Mouse (Mus musculus) midbrain, embryonic 15.5 days (tissue): ENCODE data around the gene Hint1. TPM values are rescaled to one million over a fixed set of nuclear protein-coding genes. Genes with fewer than 3 reads are reported as not detected.

ENCODE experiments used
- ATAC-seq: fragments of 200-750 bp; cut with Nextera tagmentation; replicated peaks from 2 replicates; pipeline ENCODE4 v1.8.0; 2017; ENCODE audit warnings: moderate TSS enrichment
- H3K27ac ChIP-seq: fragments of 300-500 bp; sonication (generic); 2 replicates; pipeline ENCODE4 v1.5.1; 2015; ENCODE audit warnings: mild to moderate bottlenecking, inconsistent platforms
- H3K27me3 ChIP-seq: fragments of 300-500 bp; sonication (generic); replicated peaks from 2 replicates; pipeline ENCODE4 v1.6.1; 2015; ENCODE audit warnings: inconsistent platforms
- H3K36me3 ChIP-seq: fragments of 300-500 bp; sonication (generic); replicated peaks from 2 replicates; pipeline ENCODE4 v1.6.1; 2015; ENCODE audit warnings: inconsistent platforms
- H3K4me1 ChIP-seq: fragments of 300-500 bp; sonication (generic); 2 replicates; pipeline ENCODE4 v1.6.1; 2015; ENCODE audit warnings: inconsistent platforms
- H3K4me2 ChIP-seq: fragments of 300-500 bp; sonication (generic); 2 replicates; pipeline ENCODE4 v1.6.1; 2015; ENCODE audit warnings: inconsistent platforms, mild to moderate bottlenecking, moderate library complexity
- H3K4me3 ChIP-seq: fragments of 300-500 bp; sonication (generic); 2 replicates; pipeline ENCODE4 v1.5.1; 2015; ENCODE audit warnings: mild to moderate bottlenecking, inconsistent platforms
- H3K9ac ChIP-seq: fragments of 300-500 bp; sonication (generic); 2 replicates; pipeline ENCODE4 v1.6.1; 2015; ENCODE audit warnings: mild to moderate bottlenecking, inconsistent platforms
- H3K9me3 ChIP-seq: fragments of 300-500 bp; sonication (generic); 2 replicates; pipeline ENCODE4 v1.6.1; 2016; ENCODE audit warnings: inconsistent platforms
- WGBS: fragments of 180-500 bp; shearing (Covaris S2); methylation state at CpG from one replicate; pipeline ENCODE4 v1.1.7; 2015; ENCODE audit warnings: mixed read lengths; 5-methylcytosine and 5-hydroxymethylcytosine counted together
- polyA plus RNA-seq: library from polyadenylated mRNA; unstranded; fragments of >200 nt; fragmentation: Nextera tagmentation; extraction: Ambion mirVana; gene quantifications from 2 replicates; pipeline ENCODE4 v1.2.1, GENCODE M21; 2015

Hint1 gene
- polyA plus RNA-seq, 1 experiment from 2014 or later, result 658 TPM

DNA sequence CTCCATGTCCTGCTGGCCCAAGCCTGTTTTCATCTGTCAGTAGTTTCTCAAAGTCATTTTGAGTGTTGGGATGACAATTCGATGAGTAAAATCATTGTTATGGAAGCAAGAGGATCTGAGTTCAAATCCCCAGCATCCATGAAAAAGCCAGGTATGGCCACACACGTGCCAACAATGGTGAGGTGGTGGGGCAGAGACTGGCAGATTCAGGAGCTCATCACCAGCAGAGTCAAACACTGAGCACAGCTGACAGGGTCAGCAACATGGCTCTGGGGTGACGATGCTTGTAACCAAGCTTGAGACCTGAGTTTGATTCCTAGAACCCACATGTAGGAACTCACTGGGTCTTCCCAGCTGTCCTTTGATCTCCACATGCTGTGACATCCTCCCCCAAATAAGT, 38.9 kb downstream of the Hint1 start:
- no peak for ATAC-seq

DNA sequence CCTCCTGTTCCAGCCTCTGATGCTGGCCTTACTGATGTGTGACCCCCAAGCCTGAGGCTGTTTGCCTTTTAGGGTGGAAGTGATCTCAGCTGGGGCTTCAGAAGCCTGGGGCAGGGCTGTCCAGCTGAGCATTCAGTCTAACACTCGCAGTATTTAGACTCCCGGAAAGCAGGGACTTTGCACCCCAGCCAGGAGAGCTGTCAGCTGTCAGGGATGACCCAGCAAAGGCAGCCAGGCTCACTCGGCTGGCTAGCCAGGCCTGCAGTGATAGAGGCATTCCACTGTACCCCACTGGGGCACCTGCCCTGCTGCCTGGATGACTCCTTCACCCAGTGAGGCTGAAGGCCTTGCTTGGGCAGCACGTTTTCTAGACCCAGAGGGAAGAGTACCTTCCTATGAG, 39.7 kb downstream of the Hint1 start:
- H3K4me1 ChIP-seq, result peaks cover 10% of the 10 kb centered on the region; the same call in 1 of the 2 replicates
- 59% methylated on average over 4 of the region's 4 CpGs for WGBS
- no peaks in the 10 kb centered on the region for H3K27me3 ChIP-seq
- no peak overlapping the region for H3K9ac ChIP-seq
- ATAC-seq, result no peak
- H3K36me3 ChIP-seq, result no peaks in the 10 kb centered on the region
- H3K4me3 ChIP-seq, result no peak overlapping the region
- no peak overlapping the region for H3K27ac ChIP-seq
- no peaks in the 10 kb centered on the region for H3K9me3 ChIP-seq
- no peak overlapping the region for H3K4me2 ChIP-seq

More for the DNA sequence above, 38.9 kb downstream of the Hint1 start:
- peaks cover 10% of the 10 kb centered on the region; the same call in 1 of the 2 replicates for H3K4me1 ChIP-seq
- H3K9me3 ChIP-seq, result no peaks in the 10 kb centered on the region
- H3K4me2 ChIP-seq, result no peak overlapping the region
- 84% methylated on average over 3 of the region's 3 CpGs for WGBS
- H3K27ac ChIP-seq, result no peak overlapping the region
- H3K4me3 ChIP-seq, result no peak overlapping the region
- no peaks in the 10 kb centered on the region for H3K36me3 ChIP-seq
- H3K9ac ChIP-seq, result no peak overlapping the region
- H3K27me3 ChIP-seq, result no peaks in the 10 kb centered on the region

DNA sequence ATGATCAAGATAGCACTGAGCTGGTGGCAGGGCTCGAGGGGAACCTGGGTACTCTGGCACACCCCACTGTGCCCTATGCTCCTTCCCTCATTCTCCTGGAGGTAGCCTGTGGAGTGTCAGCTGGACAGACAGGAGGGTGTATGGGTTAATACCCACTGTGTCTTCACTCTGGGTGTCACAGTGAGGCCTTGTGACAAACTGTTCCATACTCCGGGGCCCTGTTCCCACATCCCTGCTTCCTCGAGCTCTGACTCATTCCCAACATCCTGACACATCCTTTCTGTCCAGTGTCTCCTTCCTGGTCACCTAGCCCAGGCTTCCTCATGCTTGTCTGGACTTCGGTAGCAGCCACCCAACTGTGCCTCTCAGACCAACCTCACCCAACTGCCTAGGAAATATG, 40.3 kb downstream of the Hint1 start:
- Histone ChIP-seq H3K9ac (no peak overlapping the region), H3K36me3 (no peaks in the 10 kb centered on the region), H3K4me2 (no peak overlapping the region), H3K27me3 (no peaks in the 10 kb centered on the region), H3K4me1 (peaks cover 10% of the 10 kb centered on the region; the same call in 1 of the 2 replicates), H3K27ac (no peak overlapping the region), H3K4me3 (no peak overlapping the region), H3K9me3 (no peaks in the 10 kb centered on the region)
- no peak for ATAC-seq
- 78% methylated on average over 4 of the region's 4 CpGs for WGBS

DNA sequence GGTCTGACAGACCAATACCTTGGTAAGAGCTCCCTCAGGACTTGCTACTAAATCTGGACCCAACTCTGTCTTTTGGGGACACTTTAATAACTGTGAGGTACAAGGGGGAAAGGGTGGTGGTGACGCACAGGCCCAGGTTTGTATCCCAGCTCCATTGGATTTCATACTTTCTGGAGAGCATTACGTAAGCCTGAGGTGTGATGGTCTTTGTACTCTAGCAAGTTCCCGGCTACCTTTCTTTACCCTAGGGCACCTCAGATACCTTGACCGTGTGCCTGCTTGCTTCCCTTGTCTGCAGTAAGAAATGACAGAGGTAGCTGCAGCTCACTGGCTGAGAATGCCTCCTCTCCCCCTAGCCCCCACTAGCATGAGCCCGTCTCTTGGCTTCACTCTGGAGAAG, 41.1 kb downstream of the Hint1 start:
- Histone ChIP-seq H3K4me3 (no peak overlapping the region), H3K4me1 (peaks cover 10% of the 10 kb centered on the region; the same call in 1 of the 2 replicates), H3K27me3 (no peaks in the 10 kb centered on the region), H3K27ac (no peak overlapping the region), H3K36me3 (no peaks in the 10 kb centered on the region), H3K4me2 (no peak overlapping the region), H3K9ac (no peak overlapping the region), H3K9me3 (no peaks in the 10 kb centered on the region)
- WGBS, result 94% methylated on average over 5 of the region's 5 CpGs
- ATAC-seq, result no peak

DNA sequence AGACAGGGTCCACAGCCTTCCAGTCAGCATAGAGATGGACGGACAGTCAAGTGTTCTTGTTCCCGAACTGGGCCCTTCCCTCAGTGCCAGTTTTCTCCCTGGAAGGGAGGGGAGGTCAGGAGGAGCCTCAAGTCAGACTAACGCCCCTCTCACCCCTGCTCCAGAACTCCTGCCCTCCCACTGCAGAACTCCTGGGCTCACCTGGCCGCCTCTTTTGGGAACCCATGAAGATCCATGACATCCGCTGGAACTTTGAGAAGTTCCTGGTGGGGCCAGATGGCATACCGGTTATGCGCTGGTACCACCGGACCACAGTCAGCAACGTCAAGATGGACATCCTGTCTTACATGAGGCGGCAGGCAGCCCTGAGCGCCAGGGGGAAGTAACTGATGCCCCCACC, 43.1 kb downstream of the Hint1 start:
- Histone ChIP-seq H3K9ac (no peak overlapping the region), H3K36me3 (no peaks in the 10 kb centered on the region), H3K4me2 (no peak overlapping the region), H3K9me3 (no peaks in the 10 kb centered on the region), H3K4me3 (no peak overlapping the region), H3K27ac (no peak overlapping the region), H3K4me1 (no peaks in the 10 kb centered on the region), H3K27me3 (no peaks in the 10 kb centered on the region)
- WGBS, result 92% methylated on average over 11 of the region's 11 CpGs
- no peak for ATAC-seq

DNA sequence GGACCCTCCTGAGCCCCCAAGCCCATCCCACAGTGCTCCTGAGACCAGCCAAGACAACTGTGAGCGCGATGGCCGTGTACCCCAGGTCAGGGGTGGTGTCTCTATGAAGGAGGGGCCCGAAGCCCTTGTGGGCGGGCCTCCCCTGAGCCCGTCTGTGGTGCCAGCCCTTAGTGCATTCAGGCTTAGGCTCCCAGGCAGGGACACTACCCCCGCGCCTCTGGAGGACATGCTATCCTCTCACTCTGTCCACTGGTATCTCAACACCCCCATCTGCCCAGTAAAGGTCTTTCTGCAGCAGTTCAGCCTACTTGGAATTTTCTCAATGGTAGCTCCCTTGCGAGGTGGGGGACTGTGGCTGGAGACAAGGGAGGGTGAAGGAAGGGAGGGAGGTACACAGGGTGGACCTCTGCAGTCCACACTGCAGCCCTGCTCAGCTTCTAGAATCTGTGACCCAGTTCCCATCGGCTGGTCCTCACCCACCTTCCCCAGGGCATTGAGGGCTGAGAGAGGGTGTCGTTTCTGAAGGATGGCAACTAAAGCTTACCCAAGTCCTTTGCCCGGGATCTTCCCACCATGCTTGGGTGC, 44.0 kb downstream of the Hint1 start:
- Histone ChIP-seq H3K9me3 (no peaks in the 10 kb centered on the region), H3K9ac (no peak overlapping the region), H3K27ac (no peak overlapping the region), H3K4me1 (no peaks in the 10 kb centered on the region), H3K36me3 (no peaks in the 10 kb centered on the region), H3K4me3 (no peak overlapping the region), H3K4me2 (no peak overlapping the region), H3K27me3 (no peaks in the 10 kb centered on the region)
- 83% methylated on average over 12 of the region's 12 CpGs for WGBS
- no peak for ATAC-seq

DNA sequence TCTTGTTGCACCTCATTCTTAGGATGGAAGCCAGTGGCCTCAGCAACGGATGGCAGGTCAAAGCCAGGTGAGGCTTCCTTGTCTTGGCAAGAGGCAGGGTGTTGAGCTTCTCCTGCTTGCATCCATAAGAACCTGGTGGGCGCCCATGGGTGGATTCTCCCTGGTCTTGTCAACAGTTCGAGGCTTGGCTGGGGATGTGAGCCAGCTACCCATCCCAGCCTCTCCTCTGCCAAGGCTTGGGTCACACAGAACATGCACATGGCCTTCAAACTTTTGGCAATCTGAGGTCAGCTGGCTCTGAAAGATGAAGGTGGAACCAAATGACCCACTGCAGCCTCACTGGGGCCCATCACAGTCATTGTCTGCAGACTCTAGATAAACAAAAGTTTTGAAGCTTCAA, 45.0 kb downstream of the Hint1 start:
- H3K36me3 ChIP-seq, result no peaks in the 10 kb centered on the region
- H3K9me3 ChIP-seq, result no peaks in the 10 kb centered on the region
- H3K27me3 ChIP-seq, result no peaks in the 10 kb centered on the region
- 91% methylated on average over 3 of the region's 3 CpGs for WGBS
- no peak overlapping the region for H3K4me3 ChIP-seq
- no peak overlapping the region for H3K4me2 ChIP-seq
- no peaks in the 10 kb centered on the region for H3K4me1 ChIP-seq
- no peak overlapping the region for H3K9ac ChIP-seq
- no peak overlapping the region for H3K27ac ChIP-seq
- ATAC-seq, result no peak

DNA sequence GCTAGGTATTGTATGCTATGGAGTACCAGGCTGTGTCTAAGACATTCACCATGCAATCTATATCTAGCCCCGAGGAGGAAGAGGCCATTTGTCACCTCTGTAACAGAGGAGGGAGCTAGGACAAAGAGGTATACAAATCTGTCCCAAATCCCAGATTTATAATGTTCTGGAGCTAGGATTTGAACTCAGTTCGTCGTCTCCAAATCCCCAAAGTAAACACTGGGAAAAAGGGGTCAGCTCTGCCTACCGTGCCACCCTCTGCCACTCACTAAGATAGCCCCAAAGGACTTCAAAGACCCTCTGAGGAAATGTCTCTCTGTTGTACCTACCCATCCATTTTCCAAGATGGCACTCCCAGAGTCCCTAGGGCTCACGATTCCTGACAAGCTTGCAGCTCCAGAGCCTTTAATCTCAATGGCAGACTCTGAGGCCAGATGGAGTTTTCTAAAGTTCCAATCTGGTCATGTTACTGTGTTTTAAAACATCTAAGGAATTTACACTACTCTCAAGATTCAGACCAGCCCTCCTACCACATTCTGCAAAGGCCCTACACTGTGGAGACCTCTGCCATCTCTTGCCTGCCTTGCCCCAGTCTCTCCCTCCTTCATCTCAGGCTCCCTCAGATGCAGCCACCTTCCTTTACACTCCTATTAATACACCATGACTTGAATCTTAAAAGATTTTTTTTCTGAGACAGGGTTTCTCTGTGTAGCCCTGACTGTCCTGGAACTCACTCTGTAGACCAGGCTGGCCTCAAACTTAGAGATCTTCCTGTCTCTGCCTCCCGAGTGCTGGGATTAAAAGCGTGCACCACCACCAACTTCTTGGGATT, 45.7 kb downstream of the Hint1 start:
- Histone ChIP-seq H3K27me3 (no peaks in the 10 kb centered on the region), H3K36me3 (no peaks in the 10 kb centered on the region; the same call in 1 of the 2 replicates), H3K4me2 (no peak overlapping the region), H3K4me3 (no peak overlapping the region), H3K27ac (no peak overlapping the region), H3K9me3 (no peaks in the 10 kb centered on the region), H3K9ac (no peak overlapping the region), H3K4me1 (no peaks in the 10 kb centered on the region)
- WGBS, result 89% methylated on average over 7 of the region's 7 CpGs
- ATAC-seq, result no peak

DNA sequence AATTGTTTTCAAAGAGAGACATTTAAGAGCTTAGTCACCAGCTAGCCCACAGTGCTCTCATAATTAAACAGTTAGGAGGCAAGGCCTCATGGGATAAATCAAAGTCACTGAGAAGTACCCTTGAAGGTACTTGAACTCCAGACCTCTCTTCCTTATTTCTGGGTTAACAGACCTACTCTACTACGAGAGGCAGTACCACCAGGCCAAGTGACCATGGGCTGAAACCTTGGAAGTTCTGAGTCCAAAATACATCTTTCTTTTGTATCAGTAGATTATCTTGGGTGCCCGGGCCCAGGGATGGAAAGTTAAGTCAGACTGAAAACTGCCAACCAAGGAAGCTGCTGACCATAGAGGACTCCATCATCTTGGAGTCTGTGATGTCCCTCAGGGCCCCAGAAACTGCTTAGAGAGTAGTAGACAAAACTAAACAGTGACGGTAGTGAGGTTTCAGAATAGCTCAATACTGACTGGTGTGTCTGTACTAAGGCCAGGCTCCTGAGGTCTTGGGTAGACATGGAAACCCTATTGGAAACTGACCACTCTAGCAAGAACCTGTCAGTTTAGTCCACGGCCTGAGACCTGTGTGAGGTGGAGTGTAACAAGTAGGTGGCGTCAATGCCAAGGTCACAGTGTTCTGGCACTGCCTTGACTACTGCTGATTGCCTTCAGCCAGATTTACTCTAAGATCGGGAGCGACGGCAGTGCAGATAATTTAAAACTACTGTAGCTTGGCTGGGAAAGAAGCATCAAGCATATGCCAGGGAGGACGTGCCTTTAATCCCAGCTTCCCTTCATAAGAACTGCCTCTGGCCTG, 46.5 kb downstream of the Hint1 start:
- Histone ChIP-seq H3K36me3 (peaks cover 5% of the 10 kb centered on the region), H3K9ac (no peak overlapping the region)
- WGBS, result 90% methylated on average over 9 of the region's 9 CpGs

DNA sequence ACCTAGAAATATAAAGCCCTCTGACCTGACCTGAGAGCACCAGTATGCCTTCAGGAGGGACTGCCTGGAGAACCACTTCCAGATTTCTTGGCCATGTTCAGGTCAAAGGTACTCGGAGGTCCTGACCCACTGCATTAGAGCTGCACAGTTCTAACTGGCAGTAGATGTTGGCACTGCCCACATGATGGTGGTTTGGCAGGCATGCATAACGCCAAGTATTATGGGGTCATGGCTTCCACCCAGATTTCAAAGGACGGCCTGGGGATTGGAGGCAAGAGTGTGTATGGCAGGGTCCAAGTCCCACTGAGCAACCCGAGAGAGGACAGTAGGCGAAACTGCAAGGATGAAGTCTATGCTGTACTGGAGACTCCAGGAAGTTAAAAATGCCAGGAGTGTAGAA, 47.7 kb downstream of the Hint1 start:
- Histone ChIP-seq H3K9ac (no peak overlapping the region), H3K4me2 (no peak overlapping the region), H3K27me3 (no peaks in the 10 kb centered on the region), H3K4me1 (no peaks in the 10 kb centered on the region), H3K36me3 (peaks cover 10% of the 10 kb centered on the region), H3K4me3 (no peak overlapping the region), H3K9me3 (no peaks in the 10 kb centered on the region), H3K27ac (no peak overlapping the region)
- no peak for ATAC-seq
- WGBS, result 92% methylated on average over 5 of the region's 5 CpGs

More for the DNA sequence above, 46.5 kb downstream of the Hint1 start:
- H3K4me2 ChIP-seq, result no peak overlapping the region
- ATAC-seq, result no peak
- H3K4me1 ChIP-seq, result no peaks in the 10 kb centered on the region
- no peak overlapping the region for H3K27ac ChIP-seq
- no peaks in the 10 kb centered on the region for H3K27me3 ChIP-seq
- H3K4me3 ChIP-seq, result no peak overlapping the region
- H3K9me3 ChIP-seq, result no peaks in the 10 kb centered on the region

DNA sequence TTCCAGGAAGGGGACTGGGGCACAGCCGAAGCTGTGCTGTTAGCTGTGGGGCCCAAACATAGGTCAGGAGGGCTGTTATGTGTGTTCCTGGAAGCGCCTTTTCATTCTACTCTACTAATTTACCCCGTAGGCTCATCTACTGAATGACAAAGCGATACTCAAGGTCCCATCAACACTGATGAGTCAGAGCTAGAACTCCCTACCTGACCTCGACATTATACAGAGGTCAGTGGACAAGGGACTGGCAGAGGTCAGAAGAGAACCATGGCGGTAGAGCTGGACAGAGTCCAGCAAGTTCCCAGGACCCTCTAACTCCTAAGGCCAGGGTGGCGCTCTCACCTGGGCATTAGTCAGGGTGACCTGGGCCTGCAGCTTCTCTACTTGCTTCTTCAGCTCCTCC, 51.3 kb downstream of the Hint1 start:
- H3K36me3 ChIP-seq, result peaks cover 12% of the 10 kb centered on the region
- H3K27ac ChIP-seq, result no peak overlapping the region
- 96% methylated on average over 7 of the region's 7 CpGs for WGBS
- no peak overlapping the region for H3K4me3 ChIP-seq
- H3K9ac ChIP-seq, result no peak overlapping the region
- no peak overlapping the region for H3K4me2 ChIP-seq
- no peaks in the 10 kb centered on the region for H3K27me3 ChIP-seq
- ATAC-seq, result no peak
- no peaks in the 10 kb centered on the region for H3K4me1 ChIP-seq
- H3K9me3 ChIP-seq, result no peaks in the 10 kb centered on the region

DNA sequence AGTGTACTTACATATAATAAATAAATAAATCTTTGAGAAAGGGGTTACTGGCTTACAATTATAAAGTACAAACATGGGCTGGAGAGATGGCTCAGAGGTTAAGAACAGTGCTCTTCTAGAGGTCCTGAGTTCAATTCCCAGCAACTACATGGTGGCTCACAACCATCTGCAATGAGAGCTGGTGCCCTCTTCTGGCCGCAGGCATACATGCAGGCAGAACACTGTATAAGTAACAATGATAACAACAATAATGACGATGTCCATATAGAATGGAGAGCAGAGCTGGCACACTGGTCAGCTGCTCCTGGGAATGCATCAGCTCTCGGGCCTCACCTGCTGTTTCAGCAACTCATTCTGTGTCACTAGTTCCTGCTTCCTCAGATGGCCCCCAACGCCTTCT, 52.1 kb downstream of the Hint1 start:
- Histone ChIP-seq H3K27ac (no peak overlapping the region), H3K36me3 (peaks cover 12% of the 10 kb centered on the region), H3K9ac (no peak overlapping the region), H3K4me3 (no peak overlapping the region), H3K9me3 (no peaks in the 10 kb centered on the region), H3K27me3 (no peaks in the 10 kb centered on the region), H3K4me2 (no peak overlapping the region), H3K4me1 (no peaks in the 10 kb centered on the region)
- ATAC-seq, result no peak
- WGBS, result 89% methylated on average over 4 of the region's 4 CpGs
